Mouse (Mus musculus) liver, adult 2 months (tissue): ENCODE measurements around the gene Macf1.

Source experiments
- CTCF ChIP-seq: fragments of 200-500 bp; IDR thresholded peaks from 2 replicates; pipeline ENCODE4 v1.5.1; 2011; ENCODE audit warnings: low read depth, low read length, control low read depth
- POLR2A ChIP-seq: fragments of 200-500 bp; IDR thresholded peaks from 2 replicates; pipeline ENCODE4 v1.6.1; 2011; ENCODE audit warnings: low read length, control low read depth; ENCODE audit not compliant: insufficient read depth; ENCODE audit errors: extremely low read depth

GRCm38 (mm10) chr4:123381598-123381997 lies 302.6 kb downstream of the Macf1 start:
- TF ChIP-seq CTCF: no peak
- TF ChIP-seq POLR2A: no peak
